Mouse (Mus musculus): Measurements from ENCODE around the gene Rpl29. TPM values are rescaled to one million over a fixed set of nuclear protein-coding genes. Genes with fewer than 3 reads are reported as not detected.

Gene Rpl29
- polyA plus RNA-seq, 1 experiment from 2014 or later: 845 TPM

DNA sequence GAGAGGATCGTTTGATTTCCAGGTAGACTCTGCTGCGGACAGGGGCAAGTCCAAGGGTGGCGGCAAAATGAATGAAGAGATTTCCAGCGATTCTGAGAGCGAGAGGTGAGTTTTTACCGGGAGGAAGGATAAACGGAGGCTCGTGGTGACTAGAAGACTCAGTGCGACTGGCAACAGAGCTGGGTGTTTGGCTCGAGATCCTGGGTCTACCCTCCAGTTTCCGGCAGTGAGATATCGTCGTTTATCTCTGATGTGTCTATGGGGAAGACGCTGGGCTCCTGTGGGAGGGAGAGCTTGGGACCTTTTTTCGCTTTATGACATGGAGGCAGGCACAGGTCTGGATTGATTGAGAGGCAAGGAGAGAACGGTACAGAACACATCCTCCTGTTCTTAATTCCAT is 48.4 kb downstream of the Rpl29 start:
- Histone ChIP-seq H3K9me3 (replicated peaks) (no peaks in the 10 kb centered on the region), H3K4me3 (peak overlapping the region; percentile 70), H3K27me3 (no peaks in the 10 kb centered on the region), H3K9ac (peak overlapping the region; percentile 68), H3K4me2 (peak overlapping the region; percentile 92), H3K4me1 (peaks cover 34% of the 10 kb centered on the region), H3K36me3 (ENCODE audit: poor library complexity, severe bottlenecking) (peaks cover 32% of the 10 kb centered on the region), H3K27ac (no peak overlapping the region)
- ATAC-seq: no peak
- WGBS: 6% methylated on average over 16 of the region's 16 CpGs

DNA sequence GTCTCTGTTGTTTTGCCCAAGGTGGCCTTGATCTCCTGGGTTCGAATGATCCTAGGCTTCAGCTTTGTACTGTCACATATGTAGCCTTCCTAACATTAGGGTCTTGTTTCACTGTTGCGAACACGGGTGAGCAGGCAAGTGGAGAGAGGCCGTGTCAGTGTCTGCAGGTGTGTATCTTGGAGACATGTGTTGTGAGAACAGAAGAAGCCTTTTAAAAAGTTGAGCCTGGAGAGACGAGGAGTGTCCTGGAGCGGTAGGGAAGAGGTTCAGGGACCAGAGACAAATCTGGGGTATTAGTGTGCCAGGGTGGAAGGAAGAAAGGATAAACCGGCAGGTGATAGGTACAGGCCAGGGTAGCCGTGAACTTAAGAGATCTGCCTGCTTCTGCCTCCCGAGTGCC is 48.8 kb downstream of the Rpl29 start:
- no peak overlapping the region for H3K27ac ChIP-seq
- H3K4me3 ChIP-seq: peak overlapping the region; percentile 70
- H3K36me3 ChIP-seq (ENCODE audit: poor library complexity, severe bottlenecking): peaks cover 37% of the 10 kb centered on the region
- H3K27me3 ChIP-seq: no peaks in the 10 kb centered on the region
- ATAC-seq: no peak
- 87% methylated on average over 9 of the region's 9 CpGs for WGBS
- peak overlapping the region; percentile 68 for H3K9ac ChIP-seq
- peaks cover 34% of the 10 kb centered on the region for H3K4me1 ChIP-seq
- H3K9me3 ChIP-seq (replicated peaks): no peaks in the 10 kb centered on the region
- H3K4me2 ChIP-seq: peak overlapping the region; percentile 92

GRCm38 (mm10) chr9:106480541-106480940 is 51.3 kb downstream of the Rpl29 start:
- Histone ChIP-seq H3K4me1 (peaks cover 20% of the 10 kb centered on the region), H3K9me3 (replicated peaks) (no peaks in the 10 kb centered on the region), H3K4me2 (no peak overlapping the region), H3K27ac (no peak overlapping the region), H3K27me3 (no peaks in the 10 kb centered on the region), H3K36me3 (ENCODE audit: poor library complexity, severe bottlenecking) (peaks cover 61% of the 10 kb centered on the region), H3K9ac (no peak overlapping the region), H3K4me3 (no peak overlapping the region)
- ATAC-seq: no peak
- WGBS: 98% methylated on average over 7 of the region's 7 CpGs

- peaks cover 67% of the 10 kb centered on the region for H3K36me3 ChIP-seq (ENCODE audit: poor library complexity, severe bottlenecking)
- WGBS: 95% methylated on average over 15 of the region's 15 CpGs
- no peak for ATAC-seq
These were observed 51.8 kb downstream of the Rpl29 start for GRCm38 (mm10) chr9:106481075-106481474.

More at GRCm38 (mm10) chr9:106481075-106481474, 51.8 kb downstream of the Rpl29 start:
- Histone ChIP-seq H3K4me1 (peaks cover 18% of the 10 kb centered on the region), H3K4me2 (no peak overlapping the region), H3K4me3 (no peak overlapping the region), H3K9ac (no peak overlapping the region; the same call in 1 of the 2 replicates), H3K9me3 (replicated peaks) (no peaks in the 10 kb centered on the region), H3K27me3 (no peaks in the 10 kb centered on the region), H3K27ac (no peak overlapping the region)

Other genes starting within 250 kb of the Rpl29 start
- gene Ppm1m, start 229.7 kb upstream of the Rpl29 start, polyA plus RNA-seq (2015; fragmentation: Nextera tagmentation; extraction: Ambion mirVana): 19.5 and 20.1 TPM in 2 replicates
- gene Twf2, start 226.3 kb upstream of the Rpl29 start, polyA plus RNA-seq (2015; fragmentation: Nextera tagmentation; extraction: Ambion mirVana): 48.0 and 51.7 TPM in 2 replicates
- not detected in 2 replicates for gene Tlr9, start 206.9 kb upstream of the Rpl29 start, polyA plus RNA-seq (2015; fragmentation: Nextera tagmentation; extraction: Ambion mirVana)
- 86.8 and 87.7 TPM in 2 replicates for gene Alas1, start 180.8 kb upstream of the Rpl29 start, polyA plus RNA-seq (2015; fragmentation: Nextera tagmentation; extraction: Ambion mirVana)
- gene Poc1a, start 148.4 kb upstream of the Rpl29 start, polyA plus RNA-seq (2015; fragmentation: Nextera tagmentation; extraction: Ambion mirVana): 17.7 and 21.6 TPM in 2 replicates
- gene Dusp7, start 60.8 kb upstream of the Rpl29 start, polyA plus RNA-seq (2015; fragmentation: Nextera tagmentation; extraction: Ambion mirVana): 7.1 and 8.7 TPM in 2 replicates
- gene Acy1, start 8.9 kb downstream of the Rpl29 start, polyA plus RNA-seq (2015; fragmentation: Nextera tagmentation; extraction: Ambion mirVana): 35.8 and 42.2 TPM in 2 replicates
- 3.0 and 4.3 TPM in 2 replicates for gene Abhd14b, start 18.0 kb downstream of the Rpl29 start, polyA plus RNA-seq (2015; fragmentation: Nextera tagmentation; extraction: Ambion mirVana)
- gene Abhd14a, start 18.2 kb downstream of the Rpl29 start, polyA plus RNA-seq (2015; fragmentation: Nextera tagmentation; extraction: Ambion mirVana): 40.5 and 50.9 TPM in 2 replicates
- 243 and 274 TPM in 2 replicates for gene Pcbp4, start 23.8 kb downstream of the Rpl29 start, polyA plus RNA-seq (2015; fragmentation: Nextera tagmentation; extraction: Ambion mirVana)
- 0.37 and 0.45 TPM in 2 replicates for gene Gpr62, start 36.5 kb downstream of the Rpl29 start, polyA plus RNA-seq (2015; fragmentation: Nextera tagmentation; extraction: Ambion mirVana)
- gene Rrp9, start 46.5 kb downstream of the Rpl29 start, polyA plus RNA-seq (2015; fragmentation: Nextera tagmentation; extraction: Ambion mirVana): 52.8 and 58.5 TPM in 2 replicates
- gene Parp3, start 47.5 kb downstream of the Rpl29 start, polyA plus RNA-seq (2015; fragmentation: Nextera tagmentation; extraction: Ambion mirVana): 0.23 and 0.70 TPM in 2 replicates
- gene Iqcf1, start 70.5 kb downstream of the Rpl29 start, polyA plus RNA-seq (2015; fragmentation: Nextera tagmentation; extraction: Ambion mirVana): not detected in 2 replicates
- gene Iqcf5, start 85.1 kb downstream of the Rpl29 start, polyA plus RNA-seq (2015; fragmentation: Nextera tagmentation; extraction: Ambion mirVana): not detected in 2 replicates
- not detected in 2 replicates for gene Iqcf3, start 132.2 kb downstream of the Rpl29 start, polyA plus RNA-seq (2015; fragmentation: Nextera tagmentation; extraction: Ambion mirVana)
- gene Iqcf4, start 141.5 kb downstream of the Rpl29 start, polyA plus RNA-seq (2015; fragmentation: Nextera tagmentation; extraction: Ambion mirVana): not detected in 2 replicates
- not detected in 2 replicates for gene Iqcf6, start 197.1 kb downstream of the Rpl29 start, polyA plus RNA-seq (2015; fragmentation: Nextera tagmentation; extraction: Ambion mirVana)
- 4.4 and 5.5 TPM in 2 replicates for gene Grm2, start 226.6 kb downstream of the Rpl29 start, polyA plus RNA-seq (2015; fragmentation: Nextera tagmentation; extraction: Ambion mirVana)

Measured in forebrain, embryonic 13.5 days (tissue).